Mouse (Mus musculus) ovary, postnatal 14 days (tissue): Measurements from ENCODE around the gene Lhfpl5.
A peak's percentile ranks its signal among the peaks of the same experiment; 100 is the strongest.

ENCODE experiments used
- DNase-seq: peaks from one replicate; pipeline ENCODE4 v3.0.0; 2022; ENCODE audit warnings: low spot score

The Lhfpl5 gene

DNA sequence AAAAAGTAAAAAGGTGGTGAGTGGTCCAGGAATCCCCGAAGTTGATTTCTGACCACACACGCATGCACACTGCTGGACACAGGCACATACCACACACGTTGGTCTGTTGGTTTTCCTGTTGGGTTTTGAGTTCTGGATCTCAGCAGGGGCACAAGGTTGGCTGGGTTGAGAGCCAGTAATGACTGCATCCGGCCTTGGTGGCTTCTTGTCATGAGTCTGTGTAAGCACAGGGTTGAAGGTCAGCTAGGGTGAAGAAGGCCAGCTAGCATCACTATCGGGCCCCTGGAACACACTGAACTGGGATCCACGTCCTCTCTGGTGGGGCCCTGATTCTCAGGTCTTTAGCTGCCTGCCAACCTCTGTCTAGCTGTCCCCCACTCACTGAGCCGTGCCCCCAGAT, 2.9 kb upstream of the Lhfpl5 start:
- no peak for DNase-seq

DNA sequence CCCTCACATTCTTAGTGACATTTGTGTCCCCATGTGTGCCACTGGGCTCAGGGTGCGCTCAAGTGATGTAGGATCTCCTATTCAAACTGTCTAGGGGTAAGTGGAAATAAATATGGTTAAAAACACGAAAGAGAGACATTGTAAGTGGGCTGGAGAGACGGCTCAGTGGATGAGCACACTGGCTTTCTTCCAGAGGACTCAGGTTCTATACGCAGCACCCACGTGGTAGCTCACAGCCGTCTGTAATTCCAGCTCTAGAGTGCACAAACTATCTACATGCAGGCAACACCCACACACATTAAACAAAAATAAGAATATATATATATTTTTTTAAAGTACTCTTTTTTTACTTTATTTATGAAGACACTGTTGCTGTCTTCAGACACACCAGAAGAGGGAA, 2.5 kb upstream of the Lhfpl5 start:
- DNase-seq = no peak

DNA sequence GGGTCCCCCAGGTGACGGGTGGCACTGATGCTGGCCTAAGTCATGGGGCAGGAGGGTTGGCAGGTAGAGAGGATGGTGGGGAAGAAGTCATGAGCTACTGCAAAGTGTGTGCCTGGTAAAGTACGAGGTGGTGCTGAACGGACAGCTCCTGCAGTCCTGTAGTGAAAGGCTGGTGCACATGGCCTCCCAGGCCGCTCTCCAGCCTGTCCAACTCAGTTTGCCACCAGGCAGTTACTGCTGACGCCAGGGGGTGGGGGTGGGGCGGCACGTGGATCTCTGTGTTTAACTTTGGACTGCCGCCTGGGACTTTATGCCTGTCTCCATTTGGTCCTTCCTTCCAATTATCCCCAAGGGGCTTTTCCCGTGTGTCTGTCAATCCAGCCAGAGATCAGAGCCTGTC, 5.0 kb downstream of the Lhfpl5 start:
- peak; percentile 52 for DNase-seq

- no peak for DNase-seq
Measured at GRCm38 (mm10) chr17:28581056-28581455, 5.6 kb downstream of the Lhfpl5 start.

GRCm38 (mm10) chr17:28586509-28586908, 11.1 kb downstream of the Lhfpl5 start:
- no peak for DNase-seq

DNA sequence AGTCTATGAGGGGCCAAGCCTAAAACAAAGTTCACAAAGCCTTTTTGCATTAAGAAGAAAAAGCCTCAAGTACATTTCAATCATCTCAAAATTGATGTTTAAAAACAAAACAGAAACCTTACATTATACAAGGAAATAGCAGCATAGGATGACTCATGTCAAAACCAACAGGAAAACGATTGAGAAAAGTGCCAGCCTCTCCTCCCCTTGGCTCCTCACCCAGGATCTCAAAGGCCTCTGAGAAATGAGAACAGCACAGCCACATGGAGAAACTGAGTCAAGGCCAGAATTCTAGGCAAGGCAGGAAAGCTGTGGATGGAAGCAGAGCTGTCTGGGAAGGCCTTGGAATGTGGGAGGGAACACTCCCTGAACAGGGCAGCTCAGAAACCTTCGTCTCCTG, 13.2 kb downstream of the Lhfpl5 start:
- DNase-seq = no peak

DNA sequence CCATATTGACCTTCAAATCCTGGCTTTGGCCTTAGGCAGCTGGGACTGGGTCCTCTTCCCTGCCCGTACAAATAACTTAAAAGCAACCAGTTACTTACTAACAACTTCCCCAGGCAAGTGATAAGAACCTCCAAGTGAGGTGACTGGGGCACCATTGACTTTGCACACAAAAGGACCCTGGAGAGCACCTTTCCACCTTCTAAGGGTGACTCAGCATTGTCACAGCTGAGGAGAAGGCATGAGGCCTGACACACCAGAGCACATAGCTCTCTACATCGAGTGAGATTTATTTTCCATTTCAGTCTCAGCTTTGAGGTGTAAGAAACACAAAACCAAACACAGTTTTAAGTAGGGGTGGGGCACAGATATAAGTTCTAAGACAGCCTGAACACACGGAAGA, 15.2 kb downstream of the Lhfpl5 start:
- DNase-seq = no peak

GRCm38 (mm10) chr17:28591476-28591875, 16.0 kb downstream of the Lhfpl5 start:
- no peak for DNase-seq

DNA sequence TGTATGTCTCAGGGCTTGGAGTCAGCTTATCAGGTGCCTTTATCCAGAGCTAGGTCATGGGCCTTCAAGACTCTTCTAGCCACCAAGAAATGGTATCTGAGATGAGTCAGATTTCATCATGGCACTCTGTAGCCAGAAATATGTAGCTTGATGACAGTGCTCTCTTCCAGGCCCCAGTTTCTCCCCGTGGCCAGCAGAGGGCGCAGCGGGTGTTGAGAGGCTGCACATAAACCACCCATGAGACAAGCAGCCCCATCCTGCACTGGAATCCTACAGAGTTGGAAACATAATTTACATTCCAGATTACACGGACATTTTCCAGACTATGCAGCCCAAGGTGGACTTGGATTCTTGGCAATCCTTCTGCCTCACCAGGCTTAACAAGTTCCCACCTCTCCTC, 17.6 kb downstream of the Lhfpl5 start:
- peak; percentile 56 for DNase-seq

DNA sequence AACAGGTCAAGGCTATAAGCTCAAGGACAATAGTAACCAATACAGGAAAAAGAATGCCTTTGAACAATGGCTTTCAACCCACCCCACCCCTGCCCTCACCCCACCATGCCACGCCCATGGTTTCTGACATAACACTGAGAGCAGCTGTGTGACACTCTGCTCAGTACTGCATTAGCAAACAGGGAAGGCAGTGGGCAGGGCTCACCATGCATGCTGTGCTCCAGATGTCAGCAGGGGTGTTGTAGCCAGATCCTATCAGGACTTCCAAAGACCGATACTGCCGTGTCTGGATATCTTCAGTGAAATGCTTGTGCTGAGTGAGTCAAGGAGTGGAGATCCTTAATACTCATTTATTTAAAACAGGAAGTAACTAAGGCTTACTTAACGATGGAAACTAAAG, 18.5 kb downstream of the Lhfpl5 start:
- no peak for DNase-seq

GRCm38 (mm10) chr17:28600780-28601179, 25.3 kb downstream of the Lhfpl5 start:
- no peak for DNase-seq

GRCm38 (mm10) chr17:28601557-28602250, 26.3 kb downstream of the Lhfpl5 start:
- no peak for DNase-seq

- DNase-seq = no peak
Measured at GRCm38 (mm10) chr17:28609543-28609942, 34.1 kb downstream of the Lhfpl5 start.

DNA sequence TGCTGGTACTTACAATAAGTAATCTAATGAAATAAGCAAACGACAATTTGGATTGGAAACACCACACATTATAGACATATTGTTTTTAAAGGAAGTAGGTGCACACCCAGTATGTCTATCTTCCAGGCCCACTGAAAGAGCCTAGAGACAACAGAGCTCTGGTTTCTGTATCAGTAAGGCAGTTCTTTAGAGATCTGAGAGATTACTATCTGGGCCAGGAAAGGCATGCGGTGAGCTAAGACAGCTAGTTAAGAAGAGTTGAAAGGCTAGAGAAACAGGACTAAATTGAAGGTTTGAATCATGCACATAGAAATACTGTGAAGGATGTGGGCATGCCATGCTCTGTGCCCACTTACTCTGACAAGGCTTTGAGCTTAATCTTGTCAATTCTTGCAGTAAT, 37.2 kb downstream of the Lhfpl5 start:
- no peak for DNase-seq

- no peak for DNase-seq
Measured at GRCm38 (mm10) chr17:28613096-28613495, 37.7 kb downstream of the Lhfpl5 start.

GRCm38 (mm10) chr17:28615332-28615731, 39.9 kb downstream of the Lhfpl5 start:
- no peak for DNase-seq

- DNase-seq = no peak
Measured at GRCm38 (mm10) chr17:28617636-28618035, 42.2 kb downstream of the Lhfpl5 start.

DNA sequence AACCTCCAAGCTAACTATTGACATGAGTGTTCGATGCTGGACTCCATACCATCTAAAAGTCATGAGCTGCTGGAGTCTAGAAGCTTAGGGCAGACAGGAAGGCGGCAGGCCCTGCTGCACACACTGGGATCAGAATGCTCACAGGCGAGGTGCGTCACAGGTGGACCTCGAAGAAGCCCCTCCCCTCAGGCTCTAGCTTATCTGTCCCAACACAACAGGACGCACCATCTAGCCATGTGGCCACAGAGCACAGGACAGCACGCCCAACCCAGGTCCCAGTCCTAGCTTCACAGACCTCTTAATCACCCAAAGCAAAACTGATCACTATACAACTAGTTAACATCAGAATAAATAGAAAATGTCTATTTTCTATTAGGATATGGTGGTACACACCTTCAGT, 42.7 kb downstream of the Lhfpl5 start:
- no peak for DNase-seq

GRCm38 (mm10) chr17:28618775-28619174, 43.3 kb downstream of the Lhfpl5 start:
- no peak for DNase-seq

DNA sequence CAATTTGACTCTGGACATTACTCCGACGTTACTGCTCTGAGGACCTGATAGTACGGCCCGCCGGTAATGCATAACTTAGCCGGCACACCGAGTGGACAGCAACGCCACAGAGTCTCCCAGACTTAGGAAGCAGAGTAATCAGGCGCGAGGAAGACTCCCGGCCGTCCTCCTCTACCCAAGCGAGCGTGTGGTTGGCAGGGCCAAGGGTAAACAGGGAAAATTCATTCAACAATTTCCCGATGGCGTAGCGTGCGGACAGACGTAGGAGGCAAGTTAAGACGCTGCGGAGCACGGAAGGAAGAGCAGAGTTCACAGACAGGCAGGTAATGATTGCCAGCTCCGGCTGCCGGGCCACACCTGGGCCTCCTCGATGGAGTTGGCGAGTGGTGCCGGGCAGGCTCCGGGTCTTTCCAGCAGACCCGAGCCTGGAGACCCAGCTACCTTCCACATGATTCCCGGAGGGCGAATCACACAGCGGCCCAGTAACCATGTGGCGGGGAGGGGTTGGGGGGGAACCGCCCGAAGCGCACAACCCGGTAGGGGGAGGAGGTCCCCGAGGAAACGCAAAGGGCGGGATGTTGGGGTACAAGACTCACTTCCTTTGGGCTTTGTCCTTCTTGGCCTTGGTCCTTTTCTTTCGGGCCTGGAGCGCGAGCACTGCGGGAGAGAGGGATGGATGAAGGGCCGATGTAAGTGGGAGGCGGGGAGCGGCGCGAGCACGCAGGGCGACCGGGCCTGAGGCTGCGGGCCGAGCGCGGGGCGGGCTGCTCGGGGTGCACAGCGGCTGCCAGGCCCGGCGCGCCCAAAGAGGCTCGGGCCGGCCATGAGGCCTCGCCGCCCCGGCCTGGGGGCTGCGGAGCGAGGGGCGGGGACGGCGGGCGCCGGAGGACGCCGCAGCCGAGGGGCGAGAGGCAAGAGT, 46.2 kb downstream of the Lhfpl5 start:
- DNase-seq = peak; percentile 29

DNA sequence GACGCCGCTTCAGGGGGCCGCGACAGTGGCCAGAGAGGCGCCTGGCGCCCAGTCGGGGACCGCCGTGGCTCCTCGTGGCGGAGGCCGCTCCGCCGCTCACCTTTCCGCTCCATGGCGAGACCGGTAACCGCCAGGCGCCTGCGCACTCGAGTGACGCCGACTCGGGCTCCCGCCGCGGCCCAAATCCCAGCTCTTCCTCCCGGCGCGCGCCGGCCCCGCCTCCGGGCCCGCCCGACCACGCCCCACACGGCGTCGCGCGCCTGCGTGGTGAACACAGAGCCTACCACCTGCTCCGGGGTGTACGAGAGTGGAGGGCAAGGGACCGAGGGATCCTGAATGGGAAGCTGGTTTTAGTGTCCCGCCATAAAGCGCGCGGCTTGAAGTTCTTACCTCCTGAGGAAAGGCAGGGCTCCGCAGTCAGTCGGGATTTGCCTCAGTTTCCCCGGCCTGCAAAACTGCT, 46.9 kb downstream of the Lhfpl5 start, which contains the start of gene Srpk1:
Gene Srpk1, minus strand, starts transcription at position 410 of the 460 bp plus-strand sequence.
- peak; percentile 80 for DNase-seq

- DNase-seq = no peak
Measured at GRCm38 (mm10) chr17:28624841-28625240, 49.4 kb downstream of the Lhfpl5 start.

GRCm38 (mm10) chr17:28625327-28625726, 49.9 kb downstream of the Lhfpl5 start:
- no peak for DNase-seq
